ENCODE assay signal across 8 mouse cellular contexts in the genomic region with DNA sequence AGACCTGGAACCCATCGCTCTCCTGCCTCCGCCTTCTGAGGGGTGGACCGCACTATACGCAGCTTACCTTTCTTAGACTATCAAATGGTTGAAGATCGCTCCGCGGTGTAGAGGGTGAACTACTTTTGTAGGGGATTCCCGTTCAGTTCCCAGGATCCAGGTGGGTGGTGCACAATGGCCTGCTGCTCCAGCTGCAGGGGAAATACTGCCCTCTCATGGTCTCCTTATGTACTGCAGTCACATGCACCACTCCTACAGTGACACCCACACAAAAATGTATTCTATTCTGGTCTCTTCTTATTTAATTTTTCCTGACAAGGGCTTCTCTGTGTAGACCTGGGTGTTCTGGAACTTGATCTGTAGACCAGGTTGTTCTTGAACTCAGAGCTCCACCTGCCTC. TPM values are rescaled to one million over a fixed set of nuclear protein-coding genes. Genes with fewer than 3 reads are reported as not detected.
DNase-seq lines count a peak whose midpoint lies in the region; ATAC-seq and TF ChIP-seq lines count a peak whose summit lies in the region.

A gene (minus strand): TSS at position 151 of the 400 bp plus-strand sequence.

- no peak within 1 kb of the TSS for H3K9ac ChIP-seq in heart, embryonic 12.5 days
- H3K9ac ChIP-seq in kidney, postnatal 0 days (ENCODE audit: low read depth, low read length), result no peak within 1 kb of the TSS

- H3K4me3 ChIP-seq in heart, embryonic 12.5 days, result no peak within 1 kb of the TSS
- H3K4me3 ChIP-seq in heart, embryonic 10.5 days, result no peak within 1 kb of the TSS
- H3K4me3 ChIP-seq in E14TG2a.4 (replicated peaks; ENCODE audit: low read length), result no peak within 1 kb of the TSS
- 0 out of 2 replicates have a peak within 1 kb of the TSS, but pooled peaks have one; percentile 16 for H3K4me3 ChIP-seq in embryonic facial prominence, embryonic 10.5 days
- H3K4me3 ChIP-seq in kidney, postnatal 0 days (replicated peaks; ENCODE audit: low read depth, low read length), result no peak within 1 kb of the TSS
- H3K4me3 ChIP-seq in midbrain, embryonic 10.5 days, result no peak within 1 kb of the TSS

- peak; percentile 95 for TF ChIP-seq CTCF in E14TG2a.4 (conservative IDR thresholded peaks at IDR 0.05; ENCODE audit: low read length)
- peak; percentile 69 for TF ChIP-seq CTCF in kidney, postnatal 0 days (IDR thresholded peaks at IDR 0.05; ENCODE audit: low read depth)

- peaks cover 4% of the 10 kb centered on the region for H3K9me3 ChIP-seq in heart, embryonic 12.5 days (replicated peaks)
- 0 out of 2 replicates have a peak, but pooled peaks cover 2% of the 10 kb centered on the region for H3K9me3 ChIP-seq in heart, embryonic 10.5 days
- H3K9me3 ChIP-seq in E14TG2a.4 (ENCODE audit: low read length), result peaks cover 2% of the 10 kb centered on the region
- H3K9me3 ChIP-seq in embryonic facial prominence, embryonic 10.5 days, result no peaks in the 10 kb centered on the region
- H3K9me3 ChIP-seq in kidney, postnatal 0 days (replicated peaks; ENCODE audit: low read length), result no peaks in the 10 kb centered on the region
- H3K9me3 ChIP-seq in midbrain, embryonic 10.5 days (replicated peaks), result peaks cover under 1% of the 10 kb centered on the region; the same call in 1 of the 2 replicates

- WGBS in heart, embryonic 12.5 days, result 17% methylated on average over 8 of the region's 8 CpGs
- 23% methylated on average over 8 of the region's 8 CpGs for WGBS in heart, embryonic 10.5 days
- WGBS in embryonic facial prominence, embryonic 10.5 days, result 10% methylated on average over 8 of the region's 8 CpGs
- 21% methylated on average over 8 of the region's 8 CpGs for WGBS in kidney, postnatal 0 days
- 15% methylated on average over 8 of the region's 8 CpGs for WGBS in midbrain, embryonic 10.5 days

- no peaks in the 10 kb centered on the region for H3K4me1 ChIP-seq in heart, embryonic 12.5 days (replicated peaks)
- H3K4me1 ChIP-seq in heart, embryonic 10.5 days, result no peaks in the 10 kb centered on the region
- H3K4me1 ChIP-seq in E14TG2a.4 (replicated peaks; ENCODE audit: low read depth, low read length), result peaks cover 3% of the 10 kb centered on the region; the same call in 1 of the 2 replicates
- H3K4me1 ChIP-seq in embryonic facial prominence, embryonic 10.5 days, result no peaks in the 10 kb centered on the region
- no peaks in the 10 kb centered on the region for H3K4me1 ChIP-seq in kidney, postnatal 0 days (replicated peaks; ENCODE audit: insufficient read depth, low read length)
- no peaks in the 10 kb centered on the region for H3K4me1 ChIP-seq in midbrain, embryonic 10.5 days

- no peak within 1 kb of the TSS for H3K4me2 ChIP-seq in heart, embryonic 12.5 days
- no peak within 1 kb of the TSS for H3K4me2 ChIP-seq in kidney, postnatal 0 days (ENCODE audit: low read length)

- H3K36me3 ChIP-seq in heart, embryonic 12.5 days, result no peaks in the 10 kb centered on the region
- no peaks in the 10 kb centered on the region for H3K36me3 ChIP-seq in heart, embryonic 10.5 days
- no peaks in the 10 kb centered on the region for H3K36me3 ChIP-seq in E14TG2a.4 (ENCODE audit: insufficient read depth, low read length)
- no peaks in the 10 kb centered on the region for H3K36me3 ChIP-seq in embryonic facial prominence, embryonic 10.5 days (replicated peaks)
- no peaks in the 10 kb centered on the region for H3K36me3 ChIP-seq in kidney, postnatal 0 days (ENCODE audit: insufficient read depth, low read length)
- no peaks in the 10 kb centered on the region for H3K36me3 ChIP-seq in midbrain, embryonic 10.5 days

- H3K27me3 ChIP-seq in heart, embryonic 12.5 days (replicated peaks), result peaks cover 6% of the 10 kb centered on the region
- H3K27me3 ChIP-seq in heart, embryonic 10.5 days (ENCODE audit: insufficient read depth, poor library complexity, severe bottlenecking), result peaks cover 7% of the 10 kb centered on the region; the same call in 1 of the 2 replicates
- H3K27me3 ChIP-seq in E14TG2a.4 (ENCODE audit: insufficient read depth, low read length), result peaks cover 4% of the 10 kb centered on the region
- peaks cover 7% of the 10 kb centered on the region for H3K27me3 ChIP-seq in embryonic facial prominence, embryonic 10.5 days (replicated peaks; ENCODE audit: low read depth, poor library complexity, severe bottlenecking)
- H3K27me3 ChIP-seq in kidney, postnatal 0 days (ENCODE audit: insufficient read depth, low read length), result no peaks in the 10 kb centered on the region
- peaks cover 7% of the 10 kb centered on the region for H3K27me3 ChIP-seq in midbrain, embryonic 10.5 days (ENCODE audit: low read depth, poor library complexity, severe bottlenecking)

- DNase-seq in heart, embryonic 10.5 days (ENCODE audit: low spot score), result no peak
- peak; percentile 43 for DNase-seq in embryonic facial prominence, embryonic 10.5 days (ENCODE audit: low spot score)
- peak; percentile 34 for DNase-seq in kidney, postnatal 0 days (ENCODE audit: low spot score)
- peak; percentile 55 for DNase-seq in midbrain, embryonic 10.5 days (ENCODE audit: low spot score)
- no peak for DNase-seq in natural killer cell, adult 2 months (ENCODE audit: low spot score in 2 of 2)
- DNase-seq in right cerebral cortex, postnatal 4 days, result no peak

- H3K27ac ChIP-seq in heart, embryonic 12.5 days (ENCODE audit: poor library complexity, severe bottlenecking), result no peak within 1 kb of the TSS
- H3K27ac ChIP-seq in heart, embryonic 10.5 days, result no peak within 1 kb of the TSS
- H3K27ac ChIP-seq in embryonic facial prominence, embryonic 10.5 days (replicated peaks), result no peak within 1 kb of the TSS
- H3K27ac ChIP-seq in kidney, postnatal 0 days, result no peak within 1 kb of the TSS
- no peak within 1 kb of the TSS for H3K27ac ChIP-seq in midbrain, embryonic 10.5 days (replicated peaks)

- no peak for ATAC-seq in heart, embryonic 12.5 days (ENCODE audit: insufficient number of reproducible peaks, low FRiP score)
- no peak for ATAC-seq in kidney, postnatal 0 days (replicated peaks; ENCODE audit: low FRiP score, low read depth)

RNA-seq across cellular contexts. Expression of the gene that starts here (rescaled TPM):
- polyA plus RNA-seq in heart, embryonic 12.5 days (2016; fragmentation: Nextera tagmentation; extraction: Ambion mirVana), result 9.2 and 10.9 TPM in 2 replicates
- polyA plus RNA-seq in heart, embryonic 10.5 days (2016; fragmentation: Nextera tagmentation; extraction: Ambion mirVana), result 3.3 and 8.5 TPM in 2 replicates
- 1.5 and 1.6 TPM in 2 replicates for polyA plus RNA-seq in embryonic facial prominence, embryonic 10.5 days (2016; fragmentation: Nextera tagmentation; extraction: Ambion mirVana)
- polyA plus RNA-seq in kidney, postnatal 0 days (2015; fragmentation: Nextera tagmentation; extraction: Ambion mirVana), result 14.3 and 15.5 TPM in 2 replicates
- 2.4 and 2.6 TPM in 2 replicates for polyA plus RNA-seq in midbrain, embryonic 10.5 days (2016; fragmentation: Nextera tagmentation; extraction: Ambion mirVana)

Comparison
In these comparisons a context has a peak if more than half of its experiments do, and no peak if none do; other contexts are left out.
1. DNase-seq: peak in embryonic facial prominence, embryonic 10.5 days (single experiment), kidney, postnatal 0 days (single experiment) and midbrain, embryonic 10.5 days (single experiment); none in heart, embryonic 10.5 days (single experiment), natural killer cell, adult 2 months (0 of 2) and right cerebral cortex, postnatal 4 days (single experiment).